Mouse (Mus musculus) heart, postnatal 0 days (tissue): ENCODE results near the gene Hacd2.

Source experiments
- CTCF ChIP-seq: IDR thresholded peaks from 2 replicates; pipeline ENCODE4 v1.5.1; 2016; ENCODE audit warnings: antibody characterized with exemption, control low read depth, low read depth
- EP300 ChIP-seq: IDR thresholded peaks from 2 replicates; pipeline ENCODE4 v1.6.1; 2016; ENCODE audit warnings: antibody characterized with exemption, low read depth

GRCm38 (mm10) chr16:35034971-35035370 lies 12.7 kb downstream of the Hacd2 start:
- TF ChIP-seq CTCF (no peak), EP300 (no peak)
